ENCODE assay signal across 8 mouse cellular contexts in genomic region chr17:34186885-34187260, GRCm38 (mm10). TPM values are rescaled to one million over a fixed set of nuclear protein-coding genes. Genes with fewer than 3 reads are reported as not detected.
DNase-seq lines count a peak whose midpoint lies in the region; ATAC-seq lines count a peak whose summit lies in the region.

No protein-coding gene starts in this region.

- H3K4me1 ChIP-seq in kidney, embryonic 16.5 days (ENCODE audit: insufficient read depth, low read length) = peaks cover 6% of the 10 kb centered on the region
- peaks cover 6% of the 10 kb centered on the region; the same call in 1 of the 2 replicates for H3K4me1 ChIP-seq in embryonic facial prominence, embryonic 14.5 days (ENCODE audit: control insufficient read depth, insufficient read depth, low read length)
- peaks cover 18% of the 10 kb centered on the region for H3K4me1 ChIP-seq in limb, embryonic 10.5 days
- peaks cover 18% of the 10 kb centered on the region for H3K4me1 ChIP-seq in neural tube, embryonic 13.5 days (replicated peaks)

- H3K27me3 ChIP-seq in kidney, embryonic 16.5 days (ENCODE audit: insufficient read depth, low read length) = peaks cover 24% of the 10 kb centered on the region
- H3K27me3 ChIP-seq in embryonic facial prominence, embryonic 14.5 days (replicated peaks; ENCODE audit: control insufficient read depth, insufficient read depth, low read length) = peaks cover 29% of the 10 kb centered on the region
- H3K27me3 ChIP-seq in limb, embryonic 10.5 days (ENCODE audit: low read depth, poor library complexity, severe bottlenecking) = peaks cover 89% of the 10 kb centered on the region
- H3K27me3 ChIP-seq in neural tube, embryonic 13.5 days = peaks cover 85% of the 10 kb centered on the region

- H3K9me3 ChIP-seq in kidney, embryonic 16.5 days (ENCODE audit: low read length) = no peaks in the 10 kb centered on the region
- no peaks in the 10 kb centered on the region for H3K9me3 ChIP-seq in embryonic facial prominence, embryonic 14.5 days (ENCODE audit: control insufficient read depth, low read length)
- no peaks in the 10 kb centered on the region for H3K9me3 ChIP-seq in limb, embryonic 10.5 days (replicated peaks)
- H3K9me3 ChIP-seq in neural tube, embryonic 13.5 days = no peaks in the 10 kb centered on the region

- H3K36me3 ChIP-seq in kidney, embryonic 16.5 days (ENCODE audit: insufficient read depth, low read length) = no peaks in the 10 kb centered on the region
- no peaks in the 10 kb centered on the region for H3K36me3 ChIP-seq in embryonic facial prominence, embryonic 14.5 days (ENCODE audit: control insufficient read depth, insufficient read depth, low read length)
- no peaks in the 10 kb centered on the region for H3K36me3 ChIP-seq in limb, embryonic 10.5 days
- H3K36me3 ChIP-seq in neural tube, embryonic 13.5 days = no peaks in the 10 kb centered on the region

- DNase-seq in kidney, adult 8-10 months = no peak
- no peak for DNase-seq in embryonic facial prominence, embryonic 14.5 days (ENCODE audit: low spot score)
- DNase-seq in limb, embryonic 10.5 days (ENCODE audit: low spot score) = no peak
- no peak for DNase-seq in layer of hippocampus, adult 9-11 months
- DNase-seq in yolk sac, embryonic 10.5 days (ENCODE audit: low spot score) = no peak
- DNase-seq in kidney, postnatal 10 days = no peak

- 6% methylated on average over 14 of the region's 14 CpGs for WGBS in kidney, embryonic 16.5 days
- 5% methylated on average over 14 of the region's 14 CpGs for WGBS in embryonic facial prominence, embryonic 14.5 days
- 4% methylated on average over 14 of the region's 14 CpGs for WGBS in limb, embryonic 10.5 days
- WGBS in neural tube, embryonic 13.5 days = 5% methylated on average over 14 of the region's 14 CpGs

- ATAC-seq in kidney, embryonic 16.5 days (ENCODE audit: low FRiP score, low TSS enrichment) = no peak; the same call in none of the 2 replicates
- ATAC-seq in embryonic facial prominence, embryonic 14.5 days (ENCODE audit: low read depth) = peak; percentile 42
- peak; percentile 59; the same call in 1 of the 2 replicates for ATAC-seq in neural tube, embryonic 13.5 days (ENCODE audit: low read depth)

- H3K27ac ChIP-seq in kidney, embryonic 16.5 days (ENCODE audit: low read length) = no peak overlapping the region
- no peak overlapping the region; the same call in 1 of the 2 replicates for H3K27ac ChIP-seq in embryonic facial prominence, embryonic 14.5 days (replicated peaks; ENCODE audit: low read depth, low read length)
- peak overlapping the region; percentile 50 for H3K27ac ChIP-seq in limb, embryonic 10.5 days
- H3K27ac ChIP-seq in neural tube, embryonic 13.5 days (replicated peaks) = no peak overlapping the region

- peak overlapping the region; percentile 61 for H3K9ac ChIP-seq in kidney, embryonic 16.5 days (replicated peaks; ENCODE audit: low read length)
- peak overlapping the region; percentile 71 for H3K9ac ChIP-seq in embryonic facial prominence, embryonic 14.5 days (ENCODE audit: low read depth, low read length)
- H3K9ac ChIP-seq in neural tube, embryonic 13.5 days = peak overlapping the region; percentile 66

- H3K4me3 ChIP-seq in kidney, embryonic 16.5 days (ENCODE audit: low read length) = peak overlapping the region; percentile 51
- peak overlapping the region; percentile 57 for H3K4me3 ChIP-seq in embryonic facial prominence, embryonic 14.5 days (ENCODE audit: low read depth, low read length)
- H3K4me3 ChIP-seq in limb, embryonic 10.5 days = peak overlapping the region; percentile 53
- peak overlapping the region; percentile 39 for H3K4me3 ChIP-seq in neural tube, embryonic 13.5 days

- H3K4me2 ChIP-seq in kidney, embryonic 16.5 days (replicated peaks; ENCODE audit: low read depth, low read length) = peak overlapping the region; percentile 95
- H3K4me2 ChIP-seq in embryonic facial prominence, embryonic 14.5 days (ENCODE audit: low read depth, low read length) = peak overlapping the region; percentile 95
- peak overlapping the region; percentile 62 for H3K4me2 ChIP-seq in neural tube, embryonic 13.5 days

RNA-seq across cellular contexts. Expression of gene Tap1, which starts 0.5 kb away (rescaled TPM):
- polyA plus RNA-seq in kidney, embryonic 16.5 days (2015; fragmentation: Nextera tagmentation; extraction: Ambion mirVana) = 4.7 and 5.5 TPM in 2 replicates
- 5.1 and 7.4 TPM in 2 replicates for polyA plus RNA-seq in embryonic facial prominence, embryonic 14.5 days (2014; fragmentation: Nextera tagmentation; extraction: Ambion mirVana)
- polyA plus RNA-seq in limb, embryonic 10.5 days (2016; fragmentation: Nextera tagmentation; extraction: Ambion mirVana) = 1.6 and 3.2 TPM in 2 replicates
- 0.60 and 1.4 TPM in 2 replicates for polyA plus RNA-seq in neural tube, embryonic 13.5 days (2015; fragmentation: Nextera tagmentation; extraction: Ambion mirVana)

RNA-seq across cellular contexts. Expression of gene Psmb9, which starts 0.7 kb away (rescaled TPM):
- polyA plus RNA-seq in kidney, embryonic 16.5 days (2015; fragmentation: Nextera tagmentation; extraction: Ambion mirVana) = 2.0 and 2.4 TPM in 2 replicates
- polyA plus RNA-seq in embryonic facial prominence, embryonic 14.5 days (2014; fragmentation: Nextera tagmentation; extraction: Ambion mirVana) = 2.8 and 3.8 TPM in 2 replicates
- 0.78 and 1.1 TPM in 2 replicates for polyA plus RNA-seq in limb, embryonic 10.5 days (2016; fragmentation: Nextera tagmentation; extraction: Ambion mirVana)
- 0.98 and 1.2 TPM in 2 replicates for polyA plus RNA-seq in neural tube, embryonic 13.5 days (2015; fragmentation: Nextera tagmentation; extraction: Ambion mirVana)

RNA-seq across cellular contexts. Expression of gene Psmb8, which starts 10.6 kb away (rescaled TPM):
- 6.4 and 7.2 TPM in 2 replicates for polyA plus RNA-seq in kidney, embryonic 16.5 days (2015; fragmentation: Nextera tagmentation; extraction: Ambion mirVana)
- polyA plus RNA-seq in embryonic facial prominence, embryonic 14.5 days (2014; fragmentation: Nextera tagmentation; extraction: Ambion mirVana) = 10.0 and 12.1 TPM in 2 replicates
- polyA plus RNA-seq in limb, embryonic 10.5 days (2016; fragmentation: Nextera tagmentation; extraction: Ambion mirVana) = 0.74 and 0.87 TPM in 2 replicates
- 2.6 and 3.5 TPM in 2 replicates for polyA plus RNA-seq in neural tube, embryonic 13.5 days (2015; fragmentation: Nextera tagmentation; extraction: Ambion mirVana)

RNA-seq across cellular contexts. Expression of gene Tap2, which starts 16.5 kb away (rescaled TPM):
- 5.2 and 5.8 TPM in 2 replicates for polyA plus RNA-seq in kidney, embryonic 16.5 days (2015; fragmentation: Nextera tagmentation; extraction: Ambion mirVana)
- 3.3 and 4.1 TPM in 2 replicates for polyA plus RNA-seq in embryonic facial prominence, embryonic 14.5 days (2014; fragmentation: Nextera tagmentation; extraction: Ambion mirVana)
- 0.49 and 0.61 TPM in 2 replicates for polyA plus RNA-seq in limb, embryonic 10.5 days (2016; fragmentation: Nextera tagmentation; extraction: Ambion mirVana)
- polyA plus RNA-seq in neural tube, embryonic 13.5 days (2015; fragmentation: Nextera tagmentation; extraction: Ambion mirVana) = 0.95 and 1.5 TPM in 2 replicates

RNA-seq across cellular contexts. Expression of gene H2-DMb1, which starts 34.0 kb away (rescaled TPM):
- 7.2 and 8.6 TPM in 2 replicates for polyA plus RNA-seq in kidney, embryonic 16.5 days (2015; fragmentation: Nextera tagmentation; extraction: Ambion mirVana)
- polyA plus RNA-seq in embryonic facial prominence, embryonic 14.5 days (2014; fragmentation: Nextera tagmentation; extraction: Ambion mirVana) = 2.8 and 4.3 TPM in 2 replicates
- 0.18 and 0.51 TPM in 2 replicates for polyA plus RNA-seq in limb, embryonic 10.5 days (2016; fragmentation: Nextera tagmentation; extraction: Ambion mirVana)
- polyA plus RNA-seq in neural tube, embryonic 13.5 days (2015; fragmentation: Nextera tagmentation; extraction: Ambion mirVana) = not detected in 2 replicates
